Mouse (Mus musculus) liver, embryonic 11.5 days (tissue): ENCODE data around the gene Olfr130. TPM values are rescaled to one million over a fixed set of nuclear protein-coding genes. Genes with fewer than 3 reads are reported as not detected.

Experiments
- ATAC-seq: fragments of 200-750 bp; cut with Nextera tagmentation; replicated peaks from 2 replicates; pipeline ENCODE4 v1.8.0; 2017; ENCODE audit warnings: moderate number of reproducible peaks, mild to moderate bottlenecking, moderate TSS enrichment, moderate library complexity; ENCODE audit not compliant: low FRiP score
- DNase-seq: peaks from one replicate; pipeline ENCODE4 v3.0.0-alpha.2; 2017; ENCODE audit warnings: low spot score
- H3K27ac ChIP-seq: fragments of 300-500 bp; sonication (generic); 2 replicates; pipeline ENCODE4 v1.5.1; 2014; ENCODE audit warnings: mild to moderate bottlenecking, low read depth, low read length, control low read depth
- H3K27me3 ChIP-seq: fragments of 300-500 bp; sonication (generic); replicated peaks from 2 replicates; pipeline ENCODE4 v1.6.1; 2014; ENCODE audit warnings: low read length, mixed read lengths; ENCODE audit not compliant: control insufficient read depth, insufficient read depth
- H3K36me3 ChIP-seq: fragments of 300-500 bp; sonication (generic); 2 replicates; pipeline ENCODE4 v1.6.1; 2014; ENCODE audit warnings: mild to moderate bottlenecking, low read length, moderate library complexity, mixed read lengths; ENCODE audit not compliant: control insufficient read depth, insufficient read depth
- H3K4me1 ChIP-seq: fragments of 300-500 bp; sonication (generic); replicated peaks from 2 replicates; pipeline ENCODE4 v1.6.1; 2014; ENCODE audit warnings: low read length, mixed read lengths; ENCODE audit not compliant: control insufficient read depth, insufficient read depth
- H3K4me2 ChIP-seq: fragments of 300-500 bp; sonication (generic); 2 replicates; pipeline ENCODE4 v1.6.1; 2014; ENCODE audit warnings: mild to moderate bottlenecking, control low read depth, moderate library complexity
- H3K4me3 ChIP-seq: fragments of 300-500 bp; sonication (generic); 2 replicates; pipeline ENCODE4 v1.5.1; 2014; ENCODE audit warnings: low read depth, low read length, control low read depth
- H3K9ac ChIP-seq: fragments of 300-500 bp; sonication (generic); 2 replicates; pipeline ENCODE4 v1.6.1; 2014; ENCODE audit warnings: low read depth, low read length, control low read depth
- H3K9me3 ChIP-seq: fragments of 300-500 bp; sonication (generic); 2 replicates; pipeline ENCODE4 v1.6.1; 2016; ENCODE audit warnings: low read length, inconsistent platforms, mixed read lengths; ENCODE audit not compliant: control insufficient read depth
- WGBS: fragments of 180-500 bp; shearing (Covaris S2); extraction: QIAGEN DNeasy Blood & Tissue Kit; methylation state at CpG from one replicate; pipeline ENCODE4 v1.1.7; 2014; 5-methylcytosine and 5-hydroxymethylcytosine counted together
- polyA plus RNA-seq: library from polyadenylated mRNA; unstranded; fragments of >200 nt; fragmentation: Nextera tagmentation; extraction: Ambion mirVana; gene quantifications from 2 replicates; pipeline ENCODE4 v1.2.1, GENCODE M21; 2014

The Olfr130 gene
- polyA plus RNA-seq: not detected in 2 replicates

- Histone ChIP-seq H3K4me1 (no peaks in the 10 kb centered on the region), H3K4me2 (no peak within 1 kb of the TSS), H3K4me3 (no peak within 1 kb of the TSS), H3K36me3 (no peaks in the 10 kb centered on the region), H3K27ac (no peak within 1 kb of the TSS), H3K27me3 (no peaks in the 10 kb centered on the region), H3K9ac (no peak within 1 kb of the TSS), H3K9me3 (no peaks in the 10 kb centered on the region)
- ATAC-seq (no peak), DNase-seq (no peak)
- 80% methylated on average over 1 of the region's 1 CpGs for WGBS
Observed at GRCm38 (mm10) chr17:38063621-38064020, at the start of gene Olfr130. TSS of gene Olfr130 (plus strand) at chr17:38063921.

GRCm38 (mm10) chr17:38016341-38016740 lies 47.4 kb upstream of the Olfr130 start:
- Histone ChIP-seq H3K4me1 (no peaks in the 10 kb centered on the region), H3K9ac (no peak overlapping the region), H3K27ac (no peak overlapping the region), H3K4me2 (no peak overlapping the region), H3K36me3 (no peaks in the 10 kb centered on the region), H3K27me3 (no peaks in the 10 kb centered on the region), H3K4me3 (no peak overlapping the region), H3K9me3 (no peaks in the 10 kb centered on the region)
- ATAC-seq (no peak), DNase-seq (no peak)
- 73% methylated on average over 2 of the region's 2 CpGs for WGBS

GRCm38 (mm10) chr17:38026297-38026696 lies 37.4 kb upstream of the Olfr130 start:
- Histone ChIP-seq H3K27me3 (no peaks in the 10 kb centered on the region), H3K4me1 (no peaks in the 10 kb centered on the region), H3K9ac (no peak overlapping the region), H3K36me3 (no peaks in the 10 kb centered on the region), H3K4me2 (no peak overlapping the region), H3K9me3 (no peaks in the 10 kb centered on the region), H3K27ac (no peak overlapping the region), H3K4me3 (no peak overlapping the region)
- WGBS: 34% methylated on average over 5 of the region's 5 CpGs
- ATAC-seq: peak; percentile 47; the same call in 1 of the 2 replicates
- DNase-seq: no peak

GRCm38 (mm10) chr17:38059979-38060378 lies 3.7 kb upstream of the Olfr130 start, which contains the start of gene Olfr129:
TSS of gene Olfr129 (minus strand) at chr17:38060079.
- no peaks in the 10 kb centered on the region for H3K27me3 ChIP-seq
- WGBS: 55% methylated on average over 1 of the region's 1 CpGs
- no peak for ATAC-seq

GRCm38 (mm10) chr17:38082364-38082763 lies 18.6 kb downstream of the Olfr130 start:
- WGBS: 82% methylated on average over 4 of the region's 4 CpGs
- Histone ChIP-seq H3K4me1 (no peaks in the 10 kb centered on the region), H3K4me3 (no peak overlapping the region), H3K9me3 (no peaks in the 10 kb centered on the region), H3K36me3 (no peaks in the 10 kb centered on the region), H3K9ac (no peak overlapping the region), H3K4me2 (no peak overlapping the region), H3K27ac (no peak overlapping the region), H3K27me3 (no peaks in the 10 kb centered on the region)
- ATAC-seq (no peak), DNase-seq (no peak)

More at GRCm38 (mm10) chr17:38059979-38060378, 3.7 kb upstream of the Olfr130 start, which contains the start of gene Olfr129:
- no peak within 1 kb of the TSS for H3K4me2 ChIP-seq
- H3K9ac ChIP-seq: no peak within 1 kb of the TSS
- no peak within 1 kb of the TSS for H3K27ac ChIP-seq
- H3K4me1 ChIP-seq: no peaks in the 10 kb centered on the region
- H3K4me3 ChIP-seq: no peak within 1 kb of the TSS
- H3K9me3 ChIP-seq: no peaks in the 10 kb centered on the region
- no peaks in the 10 kb centered on the region for H3K36me3 ChIP-seq
- no peak for DNase-seq

GRCm38 (mm10) chr17:38088593-38088992 lies 24.9 kb downstream of the Olfr130 start, which contains the start of gene Olfr131:
TSS of gene Olfr131 (minus strand) at chr17:38088693.
- no peaks in the 10 kb centered on the region for H3K27me3 ChIP-seq
- no peak within 1 kb of the TSS for H3K4me2 ChIP-seq
- ATAC-seq: no peak
- no peak within 1 kb of the TSS for H3K4me3 ChIP-seq
- no peak for DNase-seq
- H3K27ac ChIP-seq: no peak within 1 kb of the TSS
- H3K36me3 ChIP-seq: no peaks in the 10 kb centered on the region
- no peaks in the 10 kb centered on the region for H3K9me3 ChIP-seq
- no peaks in the 10 kb centered on the region for H3K4me1 ChIP-seq
- no peak within 1 kb of the TSS for H3K9ac ChIP-seq

Other genes with a start within 250 kb of the Olfr130 start
- gene Olfr125, start 231.0 kb upstream of the Olfr130 start, polyA plus RNA-seq: not detected in 2 replicates
- not detected in 2 replicates for gene Olfr126, start 216.4 kb upstream of the Olfr130 start, polyA plus RNA-seq
- not detected in 2 replicates for gene Olfr127, start 163.5 kb upstream of the Olfr130 start, polyA plus RNA-seq
- not detected in 2 replicates for gene Olfr128, start 143.4 kb upstream of the Olfr130 start, polyA plus RNA-seq
- gene Olfr761, start 110.8 kb upstream of the Olfr130 start, polyA plus RNA-seq: not detected in 2 replicates
- gene Olfr129, start 3.8 kb upstream of the Olfr130 start, polyA plus RNA-seq: not detected in 2 replicates
- gene Olfr131, start 24.8 kb downstream of the Olfr130 start, polyA plus RNA-seq: not detected in 2 replicates
- not detected in 2 replicates for gene Olfr132, start 70.6 kb downstream of the Olfr130 start, polyA plus RNA-seq
- not detected in 2 replicates for gene Olfr133, start 81.4 kb downstream of the Olfr130 start, polyA plus RNA-seq
- gene Olfr134, start 107.5 kb downstream of the Olfr130 start, polyA plus RNA-seq: not detected in 2 replicates
- not detected in 2 replicates for gene Olfr135, start 140.4 kb downstream of the Olfr130 start, polyA plus RNA-seq
- gene Olfr138, start 197.1 kb downstream of the Olfr130 start, polyA plus RNA-seq: not detected in 2 replicates
- not detected in 2 replicates for gene Olfr137, start 243.6 kb downstream of the Olfr130 start, polyA plus RNA-seq